Mouse (Mus musculus) small intestine, adult 2 months (tissue): ENCODE data around the gene Arhgap32. TPM values are rescaled to one million over a fixed set of nuclear protein-coding genes. Genes with fewer than 3 reads are reported as not detected.

ENCODE experiments used
- H3K27ac ChIP-seq: fragments of 200-500 bp; 2 replicates; pipeline ENCODE4 v1.5.1; 2012; ENCODE audit warnings: low read depth, low read length, control low read depth, inconsistent platforms; ENCODE audit not compliant: insufficient read depth
- H3K27me3 ChIP-seq: fragments of 200-500 bp; 2 replicates; pipeline ENCODE4 v1.6.1; 2012; ENCODE audit warnings: mild to moderate bottlenecking, moderate library complexity, low read length, inconsistent platforms; ENCODE audit not compliant: control insufficient read depth, insufficient read depth
- H3K36me3 ChIP-seq: fragments of 200-500 bp; 2 replicates; pipeline ENCODE4 v1.6.1; 2012; ENCODE audit warnings: mild to moderate bottlenecking, low read length, control low read depth, inconsistent platforms; ENCODE audit not compliant: control insufficient read depth, insufficient read depth
- H3K4me1 ChIP-seq: fragments of 200-500 bp; 2 replicates; pipeline ENCODE4 v1.6.1; 2012; ENCODE audit warnings: low read length, inconsistent platforms, mixed read lengths; ENCODE audit not compliant: control insufficient read depth, insufficient read depth, insufficient read length
- H3K4me3 ChIP-seq: fragments of 200-500 bp; 2 replicates; pipeline ENCODE4 v1.5.1; 2012; ENCODE audit warnings: low read depth, mild to moderate bottlenecking, control low read depth, inconsistent platforms, low read length, moderate library complexity
- CTCF ChIP-seq: fragments of 200-500 bp; IDR thresholded peaks from 2 replicates; pipeline ENCODE4 v1.5.1; 2012; ENCODE audit warnings: low read depth, mild to moderate bottlenecking, control low read depth, inconsistent platforms, low read length, moderate library complexity, mixed read lengths; ENCODE audit not compliant: insufficient replicate concordance, insufficient read length; ENCODE audit errors: extremely low read depth
- POLR2A ChIP-seq: fragments of 200-500 bp; IDR thresholded peaks from 2 replicates; pipeline ENCODE4 v1.6.1; 2012; ENCODE audit warnings: low read depth, mild to moderate bottlenecking, control low read depth, inconsistent platforms, low read length, moderate library complexity
- WGBS: fragments of 180-500 bp; shearing (Covaris S2); methylation state at CpG from one replicate; pipeline ENCODE4 v1.1.7; 2018; 5-methylcytosine and 5-hydroxymethylcytosine counted together
- polyA plus RNA-seq: library from polyadenylated mRNA; depleted of rRNA; stranded (reverse); fragments of >200 nt; gene quantifications from 2 replicates; pipeline ENCODE4 v1.2.3, GENCODE M21; 2012

Gene Arhgap32
- polyA plus RNA-seq, 1 experiment, result 11.6 TPM

- H3K27ac ChIP-seq, result peak overlapping the region; percentile 33; the same call in 1 of the 2 replicates
- TF ChIP-seq POLR2A (no peak), CTCF (no peak)
- H3K36me3 ChIP-seq, result 0 out of 2 replicates have a peak, but pooled peaks cover 3% of the 10 kb centered on the region
- no peak overlapping the region for H3K4me3 ChIP-seq
- peaks cover 6% of the 10 kb centered on the region for H3K4me1 ChIP-seq
- WGBS, result 49% methylated on average over 2 of the region's 2 CpGs
- no peaks in the 10 kb centered on the region for H3K27me3 ChIP-seq
Measured at GRCm38 (mm10) chr9:32227034-32227433, 111.1 kb downstream of the Arhgap32 start.

GRCm38 (mm10) chr9:32233593-32233992, 117.7 kb downstream of the Arhgap32 start:
- Histone ChIP-seq H3K4me1 (peaks cover 21% of the 10 kb centered on the region), H3K27ac (peak overlapping the region; percentile 48), H3K36me3 (peaks cover 3% of the 10 kb centered on the region; the same call in 1 of the 2 replicates), H3K4me3 (no peak overlapping the region), H3K27me3 (no peaks in the 10 kb centered on the region)
- TF ChIP-seq POLR2A (no peak), CTCF (no peak)
- WGBS, result 38% methylated on average over 4 of the region's 4 CpGs

- Histone ChIP-seq H3K36me3 (peaks cover 5% of the 10 kb centered on the region; the same call in 1 of the 2 replicates), H3K27me3 (no peaks in the 10 kb centered on the region), H3K27ac (peak overlapping the region; percentile 35), H3K4me1 (peaks cover 21% of the 10 kb centered on the region), H3K4me3 (no peak overlapping the region)
- WGBS, result 29% methylated on average over 3 of the region's 3 CpGs
- no peak for TF ChIP-seq POLR2A
- no peak for TF ChIP-seq CTCF
Measured at GRCm38 (mm10) chr9:32234767-32235489, 119.0 kb downstream of the Arhgap32 start.

- 35% methylated on average over 10 of the region's 10 CpGs for WGBS
- Histone ChIP-seq H3K4me3 (peak overlapping the region; percentile 46; the same call in 1 of the 2 replicates), H3K27ac (peak overlapping the region; percentile 99), H3K4me1 (peaks cover 28% of the 10 kb centered on the region), H3K27me3 (no peaks in the 10 kb centered on the region), H3K36me3 (peaks cover 8% of the 10 kb centered on the region)
- TF ChIP-seq CTCF (no peak), POLR2A (no peak)
Measured at GRCm38 (mm10) chr9:32238899-32239298, 123.0 kb downstream of the Arhgap32 start.

- no peak for TF ChIP-seq CTCF
- no peak for TF ChIP-seq POLR2A
- peaks cover 9% of the 10 kb centered on the region for H3K36me3 ChIP-seq
- H3K4me3 ChIP-seq, result peak overlapping the region; percentile 46
- no peaks in the 10 kb centered on the region for H3K27me3 ChIP-seq
- 27% methylated on average over 10 of the region's 10 CpGs for WGBS
- H3K4me1 ChIP-seq, result peaks cover 28% of the 10 kb centered on the region
- peak overlapping the region; percentile 99 for H3K27ac ChIP-seq
Measured at GRCm38 (mm10) chr9:32239427-32239826, 123.5 kb downstream of the Arhgap32 start.

GRCm38 (mm10) chr9:32240449-32240848, 124.5 kb downstream of the Arhgap32 start:
- no peaks in the 10 kb centered on the region for H3K27me3 ChIP-seq
- no peak for TF ChIP-seq CTCF
- no peak for TF ChIP-seq POLR2A
- 37% methylated on average over 5 of the region's 5 CpGs for WGBS

GRCm38 (mm10) chr9:32241637-32242199, 125.8 kb downstream of the Arhgap32 start:
- peaks cover 18% of the 10 kb centered on the region for H3K36me3 ChIP-seq
- H3K27ac ChIP-seq, result no peak overlapping the region; the same call in none of the 2 replicates

More at GRCm38 (mm10) chr9:32240449-32240848, 124.5 kb downstream of the Arhgap32 start:
- peaks cover 12% of the 10 kb centered on the region for H3K36me3 ChIP-seq
- H3K4me3 ChIP-seq, result no peak overlapping the region
- H3K27ac ChIP-seq, result no peak overlapping the region
- H3K4me1 ChIP-seq, result peaks cover 30% of the 10 kb centered on the region

More at GRCm38 (mm10) chr9:32241637-32242199, 125.8 kb downstream of the Arhgap32 start:
- no peaks in the 10 kb centered on the region for H3K27me3 ChIP-seq
- WGBS, result 41% methylated on average over 9 of the region's 9 CpGs
- peaks cover 27% of the 10 kb centered on the region for H3K4me1 ChIP-seq
- no peak for TF ChIP-seq CTCF
- no peak for TF ChIP-seq POLR2A
- no peak overlapping the region for H3K4me3 ChIP-seq
